Mouse (Mus musculus) lung, embryonic 15.5 days (tissue): Measurements from ENCODE around the gene Pdpr. TPM values are rescaled to one million over a fixed set of nuclear protein-coding genes. Genes with fewer than 3 reads are reported as not detected.

Experiments used
- ATAC-seq: fragments of 200-750 bp; cut with Nextera tagmentation; 2 replicates; pipeline ENCODE4 v1.8.0; 2017; ENCODE audit warnings: moderate number of reproducible peaks, borderline replicate concordance; ENCODE audit not compliant: low FRiP score, low TSS enrichment; ENCODE audit errors: extremely low read depth
- H3K27ac ChIP-seq: fragments of 300-500 bp; sonication (generic); 2 replicates; pipeline ENCODE4 v1.5.1; 2015; ENCODE audit warnings: moderate library complexity, mild to moderate bottlenecking, inconsistent platforms
- H3K27me3 ChIP-seq: fragments of 300-500 bp; sonication (generic); 2 replicates; pipeline ENCODE4 v1.6.1; 2015; ENCODE audit warnings: inconsistent platforms
- H3K36me3 ChIP-seq: fragments of 300-500 bp; sonication (generic); 2 replicates; pipeline ENCODE4 v1.6.1; 2015; ENCODE audit warnings: inconsistent platforms
- H3K4me1 ChIP-seq: fragments of 300-500 bp; sonication (generic); 2 replicates; pipeline ENCODE4 v1.6.1; 2015; ENCODE audit warnings: inconsistent platforms
- H3K4me2 ChIP-seq: fragments of 300-500 bp; sonication (generic); 2 replicates; pipeline ENCODE4 v1.6.1; 2015; ENCODE audit warnings: inconsistent platforms, mild to moderate bottlenecking, moderate library complexity
- H3K4me3 ChIP-seq: fragments of 300-500 bp; sonication (generic); 2 replicates; pipeline ENCODE4 v1.5.1; 2015; ENCODE audit warnings: mild to moderate bottlenecking, inconsistent platforms
- H3K9ac ChIP-seq: fragments of 300-500 bp; sonication (generic); 2 replicates; pipeline ENCODE4 v1.6.1; 2015; ENCODE audit warnings: inconsistent platforms
- H3K9me3 ChIP-seq: fragments of 300-500 bp; sonication (generic); 2 replicates; pipeline ENCODE4 v1.6.1; 2016; ENCODE audit warnings: inconsistent platforms
- WGBS: fragments of 180-500 bp; shearing (Covaris S2); methylation state at CpG from one replicate; pipeline ENCODE4 v1.1.7; 2015; 5-methylcytosine and 5-hydroxymethylcytosine counted together
- polyA plus RNA-seq: library from polyadenylated mRNA; unstranded; fragments of >200 nt; fragmentation: Nextera tagmentation; extraction: Ambion mirVana; gene quantifications from 2 replicates; pipeline ENCODE4 v1.2.1, GENCODE M21; 2015

Gene Pdpr
- polyA plus RNA-seq: 10.1 and 10.7 TPM in 2 replicates

GRCm38 (mm10) chr8:111093865-111094718 lies at the start of gene Pdpr:
Gene Pdpr, plus strand, starts transcription at chr8:111094630.
- Histone ChIP-seq H3K36me3 (no peaks in the 10 kb centered on the region), H3K4me2 (peak within 1 kb of the TSS; percentile 92), H3K27me3 (no peaks in the 10 kb centered on the region), H3K4me1 (peaks cover 19% of the 10 kb centered on the region), H3K9ac (peak within 1 kb of the TSS; percentile 59), H3K9me3 (no peaks in the 10 kb centered on the region), H3K27ac (peak within 1 kb of the TSS; percentile 15; the same call in 1 of the 2 replicates), H3K4me3 (peak within 1 kb of the TSS; percentile 65)
- peak; percentile 95 for ATAC-seq
- WGBS: 4% methylated on average over 58 of the region's 72 CpGs

DNA sequence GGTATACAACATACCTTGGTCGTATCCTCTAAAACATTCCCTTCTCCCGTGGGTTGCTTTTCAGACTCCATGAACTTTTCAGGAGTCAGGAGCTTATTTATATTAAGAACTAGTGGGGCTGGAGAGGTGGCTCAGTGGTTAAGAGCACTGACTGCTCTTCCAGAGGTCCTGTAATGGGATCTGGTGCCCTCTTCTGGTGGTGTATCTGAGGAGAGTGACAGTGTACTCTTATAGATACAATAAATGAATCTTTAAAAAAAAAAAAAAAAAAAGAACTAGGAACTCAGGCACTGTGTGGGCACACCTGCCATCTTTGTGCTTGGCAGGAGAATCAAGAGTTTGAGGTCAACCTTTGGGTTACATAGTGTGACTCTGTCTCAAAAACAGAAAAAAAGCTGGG lies 45.7 kb upstream of the Pdpr start:
- no peak for ATAC-seq
- no peak overlapping the region for H3K27ac ChIP-seq
- whole genome bisulfite sequencing: 80% methylated on average over 2 of the region's 2 CpGs
- no peaks in the 10 kb centered on the region for H3K27me3 ChIP-seq
- peaks cover 99% of the 10 kb centered on the region for H3K36me3 ChIP-seq
- no peaks in the 10 kb centered on the region for H3K4me1 ChIP-seq
- H3K4me2 ChIP-seq: no peak overlapping the region
- H3K4me3 ChIP-seq: no peak overlapping the region
- H3K9ac ChIP-seq: no peak overlapping the region
- H3K9me3 ChIP-seq: no peaks in the 10 kb centered on the region

- Histone ChIP-seq H3K9me3 (no peaks in the 10 kb centered on the region), H3K27ac (no peak overlapping the region), H3K4me1 (no peaks in the 10 kb centered on the region), H3K36me3 (peaks cover 99% of the 10 kb centered on the region), H3K9ac (no peak overlapping the region), H3K4me3 (no peak overlapping the region), H3K4me2 (no peak overlapping the region), H3K27me3 (no peaks in the 10 kb centered on the region)
- ATAC-seq: no peak
- WGBS: 95% methylated on average over 7 of the region's 7 CpGs
Observed at GRCm38 (mm10) chr8:111049106-111049505, 45.3 kb upstream of the Pdpr start.

GRCm38 (mm10) chr8:111053827-111054518 lies 40.5 kb upstream of the Pdpr start:
- Histone ChIP-seq H3K9ac (no peak overlapping the region), H3K9me3 (no peaks in the 10 kb centered on the region), H3K4me3 (no peak overlapping the region), H3K27ac (no peak overlapping the region), H3K27me3 (no peaks in the 10 kb centered on the region), H3K4me2 (no peak overlapping the region), H3K36me3 (peaks cover 69% of the 10 kb centered on the region), H3K4me1 (peaks cover 11% of the 10 kb centered on the region)
- no peak for ATAC-seq
- 91% methylated on average over 12 of the region's 12 CpGs for WGBS

DNA sequence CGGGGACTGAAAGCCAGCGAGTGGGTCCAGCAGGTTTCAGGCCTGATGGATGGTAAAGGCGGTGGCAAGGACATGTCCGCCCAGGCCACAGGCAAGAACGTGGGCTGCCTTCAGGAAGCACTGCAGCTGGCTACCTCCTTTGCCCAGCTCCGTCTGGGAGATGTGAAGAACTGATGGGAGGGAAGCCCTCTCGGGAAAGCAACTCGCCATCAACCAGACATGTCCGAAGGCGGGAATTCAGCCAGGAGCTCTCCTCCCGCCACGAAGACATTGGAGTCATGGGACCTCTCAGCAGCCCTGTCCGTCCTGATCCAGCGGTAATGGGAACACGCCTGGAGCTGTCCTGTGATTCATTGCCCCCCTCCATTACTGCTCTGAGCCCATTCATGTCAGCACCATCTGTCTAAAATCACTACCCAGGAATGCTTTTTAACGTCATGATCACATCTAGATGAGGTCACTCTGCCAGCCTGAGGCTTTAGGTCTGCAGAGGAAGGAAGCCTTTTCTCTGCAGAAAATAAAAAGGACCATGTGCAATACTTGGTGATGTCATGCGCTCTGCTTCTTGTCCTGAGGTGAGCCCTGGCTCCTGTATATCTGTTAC lies 39.3 kb upstream of the Pdpr start:
- Histone ChIP-seq H3K4me3 (no peak overlapping the region), H3K36me3 (peaks cover 57% of the 10 kb centered on the region), H3K9me3 (no peaks in the 10 kb centered on the region), H3K4me2 (no peak overlapping the region), H3K9ac (no peak overlapping the region), H3K27ac (no peak overlapping the region), H3K4me1 (peaks cover 11% of the 10 kb centered on the region), H3K27me3 (no peaks in the 10 kb centered on the region)
- ATAC-seq: no peak
- WGBS: 85% methylated on average over 17 of the region's 17 CpGs

DNA sequence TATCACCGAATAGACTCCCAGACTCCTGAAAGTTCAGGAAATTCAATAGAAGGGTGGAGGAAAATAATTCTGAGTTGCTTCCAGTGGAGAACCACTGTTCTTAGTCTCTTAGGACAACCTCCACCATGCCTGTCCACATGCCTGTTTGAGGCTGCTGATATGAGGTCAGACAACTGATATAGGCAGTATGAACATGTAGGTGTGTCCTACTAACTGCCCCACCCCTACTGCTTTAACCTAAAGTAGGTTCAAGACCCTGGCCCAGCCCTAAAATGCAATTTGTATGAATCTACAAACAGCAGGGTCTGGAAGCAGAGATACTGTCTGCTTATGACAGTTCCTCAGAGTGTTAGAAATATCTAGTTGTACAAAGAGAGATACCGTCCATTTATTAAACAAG lies 38.8 kb upstream of the Pdpr start:
- H3K27me3 ChIP-seq: no peaks in the 10 kb centered on the region
- H3K9ac ChIP-seq: no peak overlapping the region
- no peaks in the 10 kb centered on the region for H3K9me3 ChIP-seq
- H3K4me3 ChIP-seq: no peak overlapping the region
- no peak overlapping the region for H3K4me2 ChIP-seq
- H3K27ac ChIP-seq: no peak overlapping the region
- H3K36me3 ChIP-seq: peaks cover 52% of the 10 kb centered on the region
- no peak for ATAC-seq
- peaks cover 11% of the 10 kb centered on the region for H3K4me1 ChIP-seq
- WGBS: 53% methylated on average over 2 of the region's 2 CpGs

DNA sequence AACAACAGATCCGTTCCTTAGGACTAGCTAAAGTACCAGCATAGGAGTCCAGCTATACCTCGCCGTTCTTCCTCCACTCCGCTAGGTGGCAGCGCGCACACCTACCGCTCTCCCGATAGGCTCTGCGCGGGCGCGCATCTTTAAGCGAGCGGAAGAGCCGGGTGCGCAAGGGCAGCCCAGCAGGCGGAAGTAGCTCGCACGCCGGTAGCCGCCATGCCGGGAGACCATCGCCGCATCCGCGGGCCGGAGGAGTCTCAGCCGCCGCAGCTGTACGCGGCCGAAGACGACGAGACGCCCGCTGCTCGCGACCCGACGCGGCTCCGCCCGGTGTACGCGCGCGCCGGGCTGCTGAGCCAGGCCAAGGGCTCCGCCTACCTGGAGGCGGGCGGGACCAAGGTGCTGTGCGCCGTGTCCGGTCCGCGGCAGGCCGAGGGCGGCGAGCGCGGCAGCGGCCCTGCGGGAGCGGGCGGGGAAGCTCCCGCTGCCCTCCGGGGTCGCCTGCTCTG lies 38.2 kb upstream of the Pdpr start, which contains the start of gene Exosc6:
TSS of gene Exosc6 (plus strand) at position 182 of the 506 bp plus-strand sequence.
- no peaks in the 10 kb centered on the region for H3K9me3 ChIP-seq
- under 1% methylated on average over 67 of the region's 68 CpGs for WGBS
- peak within 1 kb of the TSS; percentile 86 for H3K27ac ChIP-seq
- peak within 1 kb of the TSS; percentile 81 for H3K4me2 ChIP-seq
- H3K27me3 ChIP-seq: no peaks in the 10 kb centered on the region
- peaks cover 47% of the 10 kb centered on the region for H3K36me3 ChIP-seq
- peaks cover 15% of the 10 kb centered on the region for H3K4me1 ChIP-seq
- peak within 1 kb of the TSS; percentile 70 for H3K4me3 ChIP-seq
- ATAC-seq: peak; percentile 93
- H3K9ac ChIP-seq: peak within 1 kb of the TSS; percentile 86

GRCm38 (mm10) chr8:111056691-111057293 lies 37.6 kb upstream of the Pdpr start:
- Histone ChIP-seq H3K4me2 (peak overlapping the region; percentile 81), H3K27ac (peak overlapping the region; percentile 86), H3K36me3 (peaks cover 41% of the 10 kb centered on the region), H3K27me3 (no peaks in the 10 kb centered on the region), H3K9me3 (no peaks in the 10 kb centered on the region), H3K4me1 (peaks cover 18% of the 10 kb centered on the region), H3K4me3 (peak overlapping the region; percentile 70), H3K9ac (peak overlapping the region; percentile 86)
- under 1% methylated on average over 52 of the region's 63 CpGs for WGBS
- ATAC-seq: peak; percentile 60; the same call in 1 of the 2 replicates

- H3K27ac ChIP-seq: no peak overlapping the region
- H3K4me1 ChIP-seq: peaks cover 21% of the 10 kb centered on the region
- H3K27me3 ChIP-seq: no peaks in the 10 kb centered on the region
- no peak overlapping the region for H3K4me3 ChIP-seq
- no peak for ATAC-seq
- no peak overlapping the region for H3K4me2 ChIP-seq
- H3K9ac ChIP-seq: no peak overlapping the region
- 70% methylated on average over 2 of the region's 2 CpGs for whole genome bisulfite sequencing
- H3K36me3 ChIP-seq: peaks cover 18% of the 10 kb centered on the region
- no peaks in the 10 kb centered on the region for H3K9me3 ChIP-seq
Observed at GRCm38 (mm10) chr8:111058946-111059572, 35.4 kb upstream of the Pdpr start.

DNA sequence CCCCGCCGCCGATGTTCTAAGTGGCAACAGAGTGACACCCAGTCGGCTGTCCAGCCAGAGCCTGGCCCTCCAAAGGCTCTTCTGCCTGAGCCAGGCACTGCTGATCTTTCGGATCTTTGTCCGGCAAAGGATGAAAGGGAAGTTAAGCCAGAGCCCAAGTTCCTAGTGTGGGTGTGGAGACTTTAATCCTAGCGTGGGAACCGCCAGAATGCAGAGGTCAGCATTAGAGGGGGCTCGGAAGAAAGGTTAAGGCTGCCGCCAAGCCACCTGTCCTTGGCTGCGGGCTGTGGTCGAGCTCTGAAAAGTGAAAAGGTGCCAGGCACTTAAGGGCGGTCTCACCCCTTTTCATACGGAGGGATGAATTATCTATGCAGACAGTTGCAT lies 32.8 kb upstream of the Pdpr start:
- no peaks in the 10 kb centered on the region for H3K9me3 ChIP-seq
- no peak for ATAC-seq
- H3K36me3 ChIP-seq: no peaks in the 10 kb centered on the region
- H3K27ac ChIP-seq: peak overlapping the region; percentile 44; the same call in 1 of the 2 replicates
- peak overlapping the region; percentile 72 for H3K4me3 ChIP-seq
- H3K9ac ChIP-seq: peak overlapping the region; percentile 55
- H3K27me3 ChIP-seq: no peaks in the 10 kb centered on the region
- peaks cover 21% of the 10 kb centered on the region for H3K4me1 ChIP-seq
- under 1% methylated on average over 14 of the region's 14 CpGs for WGBS
- H3K4me2 ChIP-seq: peak overlapping the region; percentile 78
